16 mouse cellular contexts compared by ENCODE assay signal in genomic region chr17:84896572-84896971, GRCm38 (mm10).
"Had no signal": no experiment of that assay in that cellular context is flagged by ENCODE, and none has a peak within 500 bp of the region (broad histone marks: within the 10 kb centered on the region; RNA-seq: fewer than 3 reads in every experiment).

No protein-coding gene starts in this region.

- H3K4me1 ChIP-seq: lung, embryonic 15.5 days; midbrain, embryonic 13.5 days; midbrain, embryonic 15.5 days; neural tube, embryonic 12.5 days had no signal

- H3K27ac ChIP-seq: lung, embryonic 15.5 days; macrophage; midbrain, embryonic 13.5 days; midbrain, embryonic 15.5 days; neural tube, embryonic 12.5 days had no signal

- DNase-seq: lung, adult 2 months; lung, postnatal 14 days; lung, postnatal 36 days; right cerebral cortex, postnatal 14 days; spleen, adult 18-20 months; thymus, adult 18-20 months; thymus, postnatal 14 days; thymus, postnatal 36 days had no signal

- H3K27me3 ChIP-seq: lung, embryonic 15.5 days; midbrain, embryonic 13.5 days; midbrain, embryonic 15.5 days; neural tube, embryonic 12.5 days had no signal

- H3K9me3 ChIP-seq: lung, embryonic 15.5 days; midbrain, embryonic 13.5 days; midbrain, embryonic 15.5 days; neural tube, embryonic 12.5 days had no signal

- H3K9ac ChIP-seq: lung, embryonic 15.5 days; midbrain, embryonic 13.5 days; midbrain, embryonic 15.5 days; neural tube, embryonic 12.5 days had no signal

- ATAC-seq: lung, postnatal 0 days; midbrain, embryonic 13.5 days; midbrain, embryonic 15.5 days had no signal

- H3K4me2 ChIP-seq: lung, embryonic 15.5 days; midbrain, embryonic 11.5 days; midbrain, embryonic 13.5 days; midbrain, embryonic 15.5 days; neural tube, embryonic 12.5 days had no signal

- H3K36me3 ChIP-seq: lung, embryonic 15.5 days; midbrain, embryonic 13.5 days; midbrain, embryonic 15.5 days; neural tube, embryonic 12.5 days had no signal

- H3K4me3 ChIP-seq: lung, embryonic 15.5 days; megakaryocyte, embryonic 14.5 days; midbrain, embryonic 13.5 days; midbrain, embryonic 15.5 days; neural tube, embryonic 12.5 days had no signal
